Mouse (Mus musculus) left cerebral cortex, postnatal 25 days (tissue): Measurements from ENCODE around the gene March5. TPM values are rescaled to one million over a fixed set of nuclear protein-coding genes. Genes with fewer than 3 reads are reported as not detected.
"Not testable (repeated sequence)": the region's sequence is repeated elsewhere in the genome, so short reads cannot be mapped to it uniquely, and the experiment has no call there.

Experiments
- DNase-seq, 2 experiments: peaks; one replicate each; pipeline ENCODE4 v3.0.0; 2022; ENCODE audit warnings: low spot score in 2 of 2, mixed read lengths in 1 of 2
- intact Hi-C: fragments of 180-260 bp; cut with DNase I; formaldehyde crosslinking; loops from one replicate; pipeline ENCODE4 v1.15.1; 2025
- total RNA-seq, 2 experiments: library from RNA; stranded (reverse); gene quantifications; 2 replicates each; pipeline ENCODE4 v1.2.3; 2021

The March5 gene
- 10 to 100 TPM; 85.1 to 90.4 TPM for total RNA-seq

- DNase-seq = peak; percentile 91 to 93
- intact Hi-C loops = loop anchor here (2.0 kb wide), 2 partner anchors 33 to 57 kb away; no protein-coding TSS in a partner anchor
These were observed at the start of gene March5 for GRCm38 (mm10) chr19:37207303-37208175. Gene March5 (plus strand): TSS chr19:37207543.

GRCm38 (mm10) chr19:37172096-37172495 is 35.2 kb upstream of the March5 start:
- peak in 1 of 2 experiments; percentile 14 for DNase-seq
- intact Hi-C loops = loop anchor here (5.0 kb wide), 2 partner anchors 95 to 120 kb away; no protein-coding TSS in a partner anchor

DNA sequence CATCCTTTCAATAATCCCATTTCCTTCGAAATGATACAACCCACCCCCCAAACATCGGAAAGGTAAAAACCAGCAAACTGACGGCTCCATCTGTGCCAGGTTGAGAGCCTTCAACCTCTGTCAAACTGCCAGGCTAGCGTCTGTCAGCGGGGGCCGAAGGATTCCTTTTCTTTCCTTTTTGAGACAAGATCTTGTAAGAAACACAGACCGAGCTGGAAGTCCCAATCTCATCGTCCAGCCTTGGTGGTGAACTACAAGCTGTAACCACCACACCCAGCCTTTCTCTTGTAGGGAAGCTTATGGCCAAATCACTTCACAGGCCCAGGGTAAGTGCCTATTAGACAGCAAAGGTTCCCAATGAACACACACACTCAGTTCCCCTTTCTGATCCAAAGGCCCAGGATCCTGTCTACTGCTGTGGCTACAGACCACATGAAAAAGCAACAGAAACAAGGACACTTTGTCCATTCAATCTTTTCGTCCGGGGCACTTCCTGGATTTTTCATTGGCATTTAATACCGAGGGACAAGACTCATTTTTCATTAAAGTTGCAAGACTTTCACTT is 34.7 kb upstream of the March5 start:
- peak; percentile 22 to 24 for DNase-seq
- intact Hi-C loops = loop anchor here (5.0 kb wide), 2 partner anchors 95 to 120 kb away; no protein-coding TSS in a partner anchor

- intact Hi-C loops = loop anchor here (2.0 to 5.0 kb wide), 4 partner anchors 33 to 121 kb away; partner anchors contain the start of gene March5
- DNase-seq = no peak
These were observed 33.8 kb upstream of the March5 start for GRCm38 (mm10) chr19:37173331-37174115.

GRCm38 (mm10) chr19:37174116-37174715 is 33.1 kb upstream of the March5 start:
- intact Hi-C loops = loop anchor here (2.0 to 5.0 kb wide), 4 partner anchors 33 to 122 kb away; partner anchors contain the start of gene March5
- peak; percentile 47 to 67 for DNase-seq

GRCm38 (mm10) chr19:37174716-37175435 is 32.5 kb upstream of the March5 start:
- peak; percentile 69 to 84 for DNase-seq
- intact Hi-C loops = loop anchor here (2.0 to 5.0 kb wide), 4 partner anchors 32 to 123 kb away; partner anchors contain the start of gene March5

- intact Hi-C loops = loop anchor here (2.0 kb wide), 2 partner anchors 31 to 79 kb away; partner anchors contain the start of gene March5
- no peak for DNase-seq
These were observed 31.9 kb upstream of the March5 start for GRCm38 (mm10) chr19:37175436-37175805.

GRCm38 (mm10) chr19:37175919-37176318 is 31.4 kb upstream of the March5 start:
- intact Hi-C loops = loop anchor here (2.0 kb wide), 2 partner anchors 31 to 79 kb away; partner anchors contain the start of gene March5
- DNase-seq = peak; percentile 49 to 84

- peak in 1 of 2 experiments; percentile 24 for DNase-seq
- intact Hi-C loops = no loop called here
These were observed 30.4 kb upstream of the March5 start for GRCm38 (mm10) chr19:37176879-37177462.

DNA sequence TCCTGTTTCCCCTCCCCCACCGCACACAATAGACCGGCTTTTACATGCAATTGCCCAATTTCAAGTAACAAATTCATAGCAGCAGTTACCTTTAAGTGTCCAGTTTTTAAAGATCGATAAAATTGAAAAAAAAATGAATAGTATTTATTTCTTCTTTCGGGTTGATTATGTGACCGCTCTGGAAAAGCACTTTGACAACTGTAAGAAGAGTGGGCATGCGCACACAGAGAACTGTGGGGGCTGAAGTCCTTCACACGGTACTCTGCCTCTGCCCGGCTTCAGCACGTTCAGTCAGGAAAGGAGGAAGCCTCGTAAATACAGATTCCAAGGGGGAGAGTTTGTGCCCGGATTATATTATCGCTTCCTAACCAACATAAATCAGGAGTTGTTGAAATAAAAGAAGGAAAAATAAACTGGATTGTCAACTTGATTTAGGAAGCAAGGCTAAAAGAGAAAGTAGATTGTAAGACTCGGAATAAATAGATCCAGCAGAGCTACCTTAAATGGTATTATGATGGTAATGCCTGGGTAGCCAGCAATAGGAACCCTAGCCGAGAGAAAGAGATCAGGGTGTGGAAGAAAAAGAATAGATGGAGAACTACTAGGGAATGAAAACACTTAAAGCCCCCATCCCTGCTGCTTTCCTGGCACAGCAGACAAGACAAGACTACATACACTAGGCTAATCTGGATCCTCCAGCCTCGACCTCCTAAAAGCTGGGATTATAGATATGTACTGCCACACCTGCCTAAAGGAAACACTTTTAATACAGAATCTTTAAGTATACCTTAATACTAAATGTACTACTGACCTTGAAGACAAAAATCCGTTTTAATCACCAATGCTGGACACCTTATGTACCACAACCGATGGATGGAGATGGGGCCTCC is 29.3 kb upstream of the March5 start:
- intact Hi-C loops = no loop called here
- DNase-seq = peak; percentile 72 to 89

GRCm38 (mm10) chr19:37188366-37188948 is 18.9 kb upstream of the March5 start:
- DNase-seq = no peak
- intact Hi-C loops = no loop called here

DNA sequence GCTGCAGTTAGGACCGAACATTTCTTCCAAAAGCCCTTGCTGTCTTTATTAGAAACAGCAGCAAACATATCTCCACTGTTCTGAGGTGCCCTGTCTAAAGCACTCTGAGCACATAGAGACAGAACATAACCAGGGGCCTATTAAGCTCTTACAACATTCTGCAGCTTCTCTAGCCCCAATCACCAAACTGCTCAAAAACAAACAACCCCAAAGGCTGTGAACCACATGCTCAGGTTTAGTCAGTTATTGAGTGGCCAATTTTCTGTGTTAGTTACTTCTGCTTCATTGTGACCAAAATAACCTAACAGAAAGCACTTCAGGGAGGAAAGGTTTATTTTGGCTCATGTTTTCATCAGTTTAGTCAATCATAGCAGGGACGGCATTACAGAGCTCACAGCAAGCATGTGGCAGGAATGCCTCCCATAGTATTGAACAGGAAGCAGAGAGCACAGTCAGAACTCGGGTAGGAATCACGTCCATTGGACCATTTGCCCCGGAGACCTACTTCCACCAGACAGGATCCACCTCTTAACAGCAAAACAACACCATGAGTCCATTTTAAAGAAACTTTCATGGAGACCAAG is 14.8 kb upstream of the March5 start:
- DNase-seq = no peak
- intact Hi-C loops = no loop called here

- no peak for DNase-seq
- intact Hi-C loops = no loop called here
These were observed 9.0 kb upstream of the March5 start for GRCm38 (mm10) chr19:37198165-37198880.

DNA sequence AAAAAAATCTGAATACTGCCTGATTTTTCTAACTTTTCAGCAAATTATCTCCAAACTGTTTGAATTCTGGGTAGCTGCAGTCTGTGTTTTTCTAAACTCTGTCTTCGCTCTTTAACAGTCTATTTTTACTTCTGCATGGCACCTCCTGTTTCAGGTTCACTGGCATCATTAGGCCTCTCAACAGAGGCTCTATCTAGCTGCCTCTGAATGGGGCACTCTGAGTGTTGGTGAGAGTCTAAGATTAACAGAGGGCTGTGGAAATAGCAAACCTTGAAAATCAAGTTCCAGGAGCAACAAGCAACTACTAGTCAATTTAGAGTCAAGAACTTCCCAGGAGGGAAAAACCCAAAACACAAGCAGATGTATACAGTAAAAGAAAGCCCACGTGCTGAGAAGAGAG is 7.5 kb upstream of the March5 start:
- intact Hi-C loops = no loop called here
- no peak for DNase-seq

- no peak for DNase-seq
- intact Hi-C loops = no loop called here
These were observed 4.0 kb upstream of the March5 start for GRCm38 (mm10) chr19:37203371-37203770.

GRCm38 (mm10) chr19:37205155-37205554 is 2.2 kb upstream of the March5 start:
- intact Hi-C loops = not testable (repeated sequence)

More at GRCm38 (mm10) chr19:37205155-37205554, 2.2 kb upstream of the March5 start:
- DNase-seq = not testable (repeated sequence)
